Mouse (Mus musculus) ES-Bruce4 (cell line): ENCODE measurements around the gene Snrnp200.

Source experiments
- CTCF ChIP-seq: IDR thresholded peaks from one replicate; pipeline ENCODE4 v1.8.1; 2011; ENCODE audit warnings: low read depth, low read length
- EP300 ChIP-seq: IDR thresholded peaks from 2 replicates; pipeline ENCODE4 v1.6.1; 2011; ENCODE audit warnings: low read depth, low read length; ENCODE audit not compliant: insufficient read depth
- POLR2A ChIP-seq: IDR thresholded peaks from one replicate; pipeline ENCODE4 v1.8.1; 2011; ENCODE audit warnings: low read length; ENCODE audit not compliant: insufficient read depth

DNA sequence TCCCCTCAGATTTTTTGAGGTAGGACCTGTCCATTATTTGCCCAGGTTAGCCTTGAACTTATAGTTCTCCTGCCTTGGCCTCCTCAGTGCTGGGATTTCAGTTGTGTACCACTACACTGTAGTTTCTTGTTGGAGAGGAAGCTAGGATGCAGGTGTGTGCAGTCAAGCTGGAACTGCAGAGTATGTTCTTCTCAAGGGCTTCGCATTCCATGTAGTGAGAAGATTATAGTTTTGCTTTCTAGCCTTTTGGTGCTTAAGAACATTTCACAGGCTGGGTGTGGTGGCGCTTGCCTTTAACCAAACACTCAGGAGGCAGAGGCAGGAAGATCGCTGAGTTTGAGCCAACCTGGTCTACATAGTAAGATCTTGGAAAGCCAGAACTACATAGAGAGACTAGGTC is 64.6 kb downstream of the Snrnp200 start:
- no peak for TF ChIP-seq CTCF
- no peak for TF ChIP-seq POLR2A
- TF ChIP-seq EP300: no peak
